Mouse (Mus musculus) hindlimb bud, embryonic 11.5 days (tissue): ENCODE measurements around the gene H2-DMb2.
A peak's percentile ranks its signal among the peaks of the same experiment; 100 is the strongest.

Source experiments
- DNase-seq: peaks from one replicate; pipeline ENCODE4 v3.0.0-alpha.2; 2012; ENCODE audit warnings: low read depth, low spot score; ENCODE audit errors: extremely low spot score

The H2-DMb2 gene

DNA sequence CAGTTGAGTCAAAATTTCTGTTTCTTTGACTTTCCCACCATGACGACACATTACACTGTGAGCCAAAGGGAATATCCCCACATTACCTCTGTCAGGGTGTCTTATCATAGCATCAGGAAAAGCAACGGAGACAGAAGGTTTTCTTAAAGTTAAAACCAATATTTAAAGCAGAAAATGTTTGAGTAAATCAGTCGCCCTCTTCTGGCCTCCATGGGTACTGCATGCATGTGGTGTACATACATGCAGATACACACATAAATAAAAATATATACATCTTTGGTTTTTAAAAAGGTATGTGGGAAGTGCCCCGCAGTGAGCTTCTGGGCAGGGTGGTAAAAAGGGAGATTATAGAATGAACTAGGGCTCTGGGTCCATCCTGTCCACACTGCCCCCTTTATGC, 34.1 kb downstream of the H2-DMb2 start:
- DNase-seq = no peak

- DNase-seq = no peak
These were observed 35.9 kb downstream of the H2-DMb2 start for GRCm38 (mm10) chr17:34179019-34179418.

GRCm38 (mm10) chr17:34179913-34180859, 37.1 kb downstream of the H2-DMb2 start:
- no peak for DNase-seq

GRCm38 (mm10) chr17:34183564-34184219, 40.6 kb downstream of the H2-DMb2 start:
- no peak for DNase-seq

DNA sequence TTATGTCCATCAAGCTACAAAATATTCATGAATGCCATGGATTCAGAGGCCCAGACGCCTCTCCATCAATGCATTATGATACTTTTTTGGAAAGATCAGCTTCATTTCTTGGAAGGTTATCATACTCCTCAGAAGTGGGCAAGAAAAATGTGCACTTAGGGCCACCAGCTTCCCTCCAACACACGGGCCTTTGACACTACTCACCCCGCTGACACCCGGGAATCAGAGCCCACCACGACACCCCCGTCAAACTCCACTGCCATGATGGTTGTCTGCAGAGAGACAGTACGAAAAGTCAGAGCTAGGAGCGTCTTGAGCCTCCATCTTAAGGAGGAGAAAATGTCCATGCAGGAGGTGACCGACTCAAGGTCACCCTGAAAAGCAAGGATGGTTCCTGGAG, 42.4 kb downstream of the H2-DMb2 start:
- no peak for DNase-seq

DNA sequence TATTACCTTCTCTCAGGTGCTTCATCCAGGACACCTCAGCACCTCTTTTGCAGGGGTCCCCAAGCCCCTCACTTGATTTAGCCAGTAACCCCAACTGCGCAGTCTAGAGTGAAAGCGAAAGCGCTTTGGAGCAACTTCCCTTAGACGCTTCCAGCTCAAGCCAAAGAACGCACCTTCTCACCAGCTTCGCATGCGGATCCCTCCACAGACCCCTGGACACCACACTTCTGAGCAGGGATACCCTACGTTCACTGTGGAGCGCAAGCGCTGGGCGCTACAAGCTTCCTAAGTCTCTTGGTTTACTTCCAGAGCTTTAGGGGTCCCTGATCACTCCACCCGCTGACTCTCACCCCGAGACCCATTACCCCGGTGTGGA, 43.8 kb downstream of the H2-DMb2 start:
- no peak for DNase-seq

GRCm38 (mm10) chr17:34187261-34187916, 44.3 kb downstream of the H2-DMb2 start, which contains the start of the genes Tap1 and Psmb9:
TSS of gene Tap1 (plus strand) at chr17:34187553.
TSS of gene Psmb9 (minus strand) at chr17:34187764.
- peak; percentile 93 for DNase-seq

GRCm38 (mm10) chr17:34188010-34188409, 44.9 kb downstream of the H2-DMb2 start:
- no peak for DNase-seq

GRCm38 (mm10) chr17:34188986-34189385, 45.9 kb downstream of the H2-DMb2 start:
- DNase-seq = no peak

GRCm38 (mm10) chr17:34192852-34193251, 49.7 kb downstream of the H2-DMb2 start:
- DNase-seq = no peak

DNA sequence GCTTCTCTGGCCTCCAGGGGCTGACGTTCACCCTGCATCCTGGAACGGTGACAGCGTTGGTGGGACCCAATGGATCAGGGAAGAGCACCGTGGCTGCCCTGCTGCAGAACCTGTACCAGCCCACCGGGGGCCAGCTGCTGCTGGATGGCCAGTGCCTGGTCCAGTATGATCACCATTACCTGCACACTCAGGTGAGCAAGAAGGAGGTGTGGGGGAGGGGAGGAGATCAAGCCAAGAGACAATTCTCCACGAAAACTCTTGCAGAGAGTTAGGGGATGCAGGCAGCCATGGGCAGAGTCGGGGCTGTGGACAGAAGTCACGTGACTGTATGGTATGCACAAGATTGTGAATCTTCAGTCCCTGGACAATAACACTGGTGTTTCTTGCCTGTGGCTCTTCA, 50.4 kb downstream of the H2-DMb2 start:
- DNase-seq = no peak

- DNase-seq = no peak
These were observed 51.6 kb downstream of the H2-DMb2 start for GRCm38 (mm10) chr17:34194723-34195122.

DNA sequence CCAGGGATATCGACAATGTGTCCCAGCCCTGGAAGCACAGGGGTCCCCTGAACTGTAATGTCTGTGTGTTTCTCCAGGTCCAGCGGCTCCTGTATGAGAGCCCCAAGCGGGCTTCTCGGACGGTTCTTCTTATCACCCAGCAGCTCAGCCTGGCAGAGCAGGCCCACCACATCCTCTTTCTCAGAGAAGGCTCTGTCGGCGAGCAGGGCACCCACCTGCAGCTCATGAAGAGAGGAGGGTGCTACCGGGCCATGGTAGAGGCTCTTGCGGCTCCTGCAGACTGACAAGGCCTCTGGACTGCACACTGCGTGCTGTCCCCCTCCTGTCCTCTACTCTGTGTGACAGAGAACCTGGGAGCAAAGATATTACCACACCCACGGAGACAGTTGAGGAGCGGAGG, 53.4 kb downstream of the H2-DMb2 start:
- DNase-seq = no peak

DNA sequence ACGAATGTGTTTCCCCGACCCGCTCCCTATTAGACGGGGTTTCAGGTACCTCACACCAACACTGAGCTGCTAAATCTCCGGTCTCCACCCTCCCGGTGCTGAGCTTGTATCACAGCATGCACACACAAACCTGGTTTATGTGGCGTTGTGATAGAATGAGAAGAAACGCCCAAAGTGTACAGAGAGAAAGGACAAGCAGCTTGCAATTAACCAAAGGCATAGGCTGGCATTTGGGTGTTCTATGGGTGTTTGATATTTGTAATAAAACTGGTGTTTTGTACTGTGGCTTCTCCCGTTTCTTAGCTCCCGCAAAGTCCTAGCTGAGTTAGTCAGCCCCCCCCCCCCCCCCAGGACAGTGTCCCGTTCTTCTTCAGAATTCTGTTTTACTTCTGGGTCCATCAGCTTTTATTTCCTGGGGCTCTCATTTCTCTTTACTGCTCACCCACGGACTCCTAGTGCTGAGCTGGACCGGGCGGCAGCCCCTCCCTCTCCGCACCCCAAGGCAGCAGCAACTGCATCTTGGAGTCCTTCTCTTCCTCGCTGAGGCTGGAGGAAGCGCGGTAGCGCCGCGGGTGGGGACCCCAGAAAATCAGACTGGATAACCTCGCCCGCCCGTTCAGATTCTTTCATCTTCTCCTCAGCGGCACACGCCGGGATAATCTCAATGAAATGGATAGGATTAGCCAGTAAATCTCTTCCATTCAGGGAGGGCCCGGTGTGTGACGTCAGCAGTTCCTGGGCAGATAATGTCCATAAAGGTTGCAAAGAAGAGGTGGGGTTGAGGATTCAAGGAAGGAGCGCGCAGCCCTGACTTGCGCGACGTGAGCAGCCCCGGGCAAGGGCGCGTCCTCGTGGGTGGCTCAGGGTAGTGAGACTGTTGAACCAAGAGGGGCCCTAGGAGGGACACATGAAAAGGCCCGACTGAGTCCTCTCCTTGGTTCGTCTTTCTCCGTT, 54.1 kb downstream of the H2-DMb2 start, which contains the start of gene Psmb8:
Psmb8 (plus strand) TSS at position 781 of the 954 bp plus-strand sequence.
- peak; percentile 53 for DNase-seq

DNA sequence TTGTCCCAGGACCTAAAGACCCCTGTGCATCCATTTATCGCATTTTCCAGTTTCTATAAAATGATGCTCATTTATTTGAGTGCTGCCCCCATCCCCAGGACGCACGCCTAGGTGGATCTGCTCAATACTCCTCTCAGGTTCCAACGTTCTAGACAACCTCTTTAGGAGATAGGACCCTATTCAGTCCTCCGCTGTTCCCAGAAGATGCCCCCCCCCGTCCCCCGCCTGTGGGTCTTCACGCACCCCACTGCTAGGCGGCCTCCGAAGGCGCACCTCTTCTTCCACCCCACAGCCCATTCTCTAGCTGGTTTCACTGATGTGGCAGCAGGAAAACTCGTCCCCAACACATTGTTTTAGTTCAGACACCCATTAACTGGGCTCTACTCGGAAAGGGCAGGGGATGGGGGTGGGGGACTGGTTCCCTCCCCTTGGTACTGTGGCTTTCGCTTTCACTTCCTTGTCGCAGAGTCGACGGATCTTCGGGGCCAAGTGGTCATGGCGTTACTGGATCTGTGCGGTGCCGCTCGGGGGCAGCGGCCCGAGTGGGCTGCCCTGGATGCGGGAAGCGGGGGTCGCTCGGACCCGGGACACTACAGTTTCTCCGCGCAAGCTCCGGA, 54.9 kb downstream of the H2-DMb2 start:
- no peak for DNase-seq

DNA sequence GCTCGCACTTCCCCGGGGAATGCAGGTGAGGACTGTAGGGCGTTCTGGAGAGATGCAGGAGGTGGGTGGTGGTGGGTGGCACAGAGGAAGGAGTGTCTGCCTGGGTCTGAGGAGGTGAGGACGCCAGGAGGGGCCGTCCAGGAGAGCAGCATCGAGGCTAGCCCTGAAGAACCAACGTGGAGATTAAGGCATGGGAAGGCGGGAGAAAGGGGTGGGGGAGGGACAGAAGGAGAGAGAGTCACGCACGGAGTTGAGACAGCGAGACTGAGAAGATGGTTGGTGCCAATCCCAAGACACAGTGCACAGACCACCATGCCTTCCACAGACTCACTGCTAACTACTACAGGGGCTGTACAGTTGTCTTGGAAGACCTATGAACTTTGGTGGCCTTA, 55.4 kb downstream of the H2-DMb2 start:
- no peak for DNase-seq

- no peak for DNase-seq
These were observed 56.0 kb downstream of the H2-DMb2 start for GRCm38 (mm10) chr17:34199050-34199619.

DNA sequence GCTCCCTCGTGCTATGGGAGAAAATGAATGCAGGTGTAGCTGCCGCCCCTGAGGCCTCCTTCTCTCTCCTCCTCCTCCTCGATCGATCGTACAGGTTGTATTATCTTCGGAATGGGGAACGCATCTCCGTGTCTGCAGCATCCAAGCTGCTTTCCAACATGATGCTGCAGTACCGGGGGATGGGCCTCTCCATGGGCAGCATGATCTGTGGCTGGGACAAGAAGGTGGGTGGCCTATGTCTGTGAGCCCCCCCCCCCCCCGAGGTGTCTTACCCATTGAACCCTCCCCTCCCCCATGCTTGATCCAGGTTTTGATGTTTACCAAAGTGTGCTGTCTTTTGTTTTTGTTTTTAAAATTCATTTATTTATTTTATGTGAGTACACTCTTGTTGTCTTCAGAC, 56.9 kb downstream of the H2-DMb2 start:
- DNase-seq = no peak

DNA sequence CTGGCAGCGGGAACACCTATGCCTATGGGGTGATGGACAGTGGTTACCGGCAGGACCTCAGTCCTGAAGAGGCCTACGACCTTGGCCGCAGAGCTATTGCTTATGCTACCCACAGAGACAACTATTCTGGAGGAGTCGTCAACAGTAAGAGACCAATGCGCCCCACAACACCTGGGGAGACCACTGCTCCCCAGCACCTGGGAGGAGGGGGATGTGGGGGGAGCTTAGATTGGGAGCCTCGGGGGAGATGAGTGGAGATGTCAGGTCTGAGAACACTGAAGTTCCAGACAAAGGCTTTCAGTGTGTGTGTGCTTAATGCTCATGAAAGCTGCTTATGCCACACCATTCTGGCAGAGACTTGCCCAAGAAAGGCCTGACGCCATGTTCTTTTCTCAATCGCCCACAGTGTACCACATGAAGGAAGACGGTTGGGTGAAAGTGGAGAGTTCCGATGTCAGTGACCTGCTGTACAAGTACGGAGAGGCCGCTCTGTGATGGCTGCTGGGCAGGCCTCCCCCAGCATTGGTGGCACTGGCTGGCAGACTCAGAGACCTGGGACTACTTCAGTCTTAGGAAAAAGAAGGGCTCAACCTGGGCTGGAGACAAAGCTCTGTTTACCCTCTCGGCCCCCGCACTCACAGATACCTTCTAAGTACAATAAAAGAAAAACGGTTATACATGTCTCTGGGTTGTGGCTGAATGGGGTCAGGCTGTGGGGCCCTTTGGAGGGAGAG, 57.8 kb downstream of the H2-DMb2 start:
- no peak for DNase-seq
